Mouse (Mus musculus) gastrocnemius, postnatal 4 days (tissue): ENCODE data around the gene Epha1. TPM values are rescaled to one million over a fixed set of nuclear protein-coding genes. Genes with fewer than 3 reads are reported as not detected.

Source experiments
- DNase-seq, 2 experiments: peaks; one replicate each; pipeline ENCODE4 v3.0.0; 2021 to 2022; ENCODE audit warnings: low spot score in 2 of 2, mixed read lengths in 2 of 2
- total RNA-seq, 2 experiments: library from RNA; stranded (reverse); gene quantifications; 2 replicates each; pipeline ENCODE4 v1.2.3; 2021

The Epha1 gene
- total RNA-seq, 2 experiments from 2014 or later = 0.27 to 0.57 TPM

DNA sequence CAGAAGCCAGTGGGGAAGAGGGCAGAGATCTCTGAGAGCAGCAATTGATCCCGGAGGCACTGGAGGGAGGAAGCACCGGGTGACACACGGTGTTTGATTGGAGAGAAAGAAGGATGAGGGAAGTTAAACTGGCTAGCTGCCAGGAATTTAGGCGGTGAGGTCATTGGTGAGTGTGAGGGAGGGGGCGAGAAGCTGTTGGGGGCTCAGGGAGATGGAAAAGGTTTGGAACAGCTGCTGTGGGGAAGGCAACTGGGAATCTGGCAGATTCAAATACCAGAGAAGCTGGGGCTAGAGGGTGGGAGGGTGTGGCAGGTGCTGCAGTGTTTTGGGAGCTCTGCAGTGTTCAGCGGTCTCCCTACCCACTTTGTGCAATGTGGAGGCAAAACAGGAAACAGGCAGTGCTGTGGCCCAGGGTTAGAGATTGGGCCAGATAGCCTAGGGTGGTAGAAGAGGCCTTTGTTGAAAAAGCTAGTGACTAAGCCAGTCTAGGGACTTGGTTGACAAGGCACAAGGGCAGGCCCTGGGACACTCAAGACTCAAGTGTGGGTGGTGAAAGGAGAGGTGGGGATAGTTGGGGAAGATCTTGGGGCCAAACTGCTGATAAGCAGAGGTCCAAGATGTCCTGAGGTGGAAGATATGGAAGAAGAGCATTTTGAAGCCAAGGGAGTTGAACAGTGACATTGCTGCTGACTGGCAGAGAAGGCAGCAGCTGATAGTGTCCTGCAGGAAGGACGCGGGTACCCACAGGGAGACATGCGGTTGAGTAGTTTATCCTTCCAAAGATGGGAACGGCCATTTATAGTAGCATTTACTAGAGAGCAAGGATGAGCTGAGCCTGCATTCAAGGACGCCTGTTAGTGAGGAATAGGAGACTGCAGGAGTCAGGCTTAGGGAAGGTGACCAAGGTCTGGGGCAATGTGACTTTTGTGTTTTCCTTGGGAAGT, 18.7 kb downstream of the Epha1 start:
- DNase-seq = peak in 1 of 2 experiments; percentile 58

DNA sequence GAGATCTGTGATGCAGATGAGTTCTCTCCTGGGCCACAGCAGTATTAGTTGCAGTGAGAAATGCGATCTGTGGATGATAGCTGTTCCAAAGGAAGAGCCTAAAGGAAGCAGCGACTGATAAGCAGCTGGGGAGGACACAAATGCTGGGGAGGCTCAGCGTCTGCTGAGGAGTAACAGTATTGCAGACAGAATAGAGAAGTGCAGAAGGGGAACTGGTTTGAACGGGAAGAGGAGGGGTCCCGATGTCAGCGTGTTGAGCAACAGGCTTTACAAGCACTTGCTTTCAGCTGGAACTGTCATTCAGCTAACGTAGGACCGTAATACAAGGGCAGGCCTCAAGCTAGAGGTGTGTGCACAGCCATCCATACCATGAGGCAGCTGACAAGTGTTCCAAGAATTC, 19.9 kb downstream of the Epha1 start:
- DNase-seq = no peak

DNA sequence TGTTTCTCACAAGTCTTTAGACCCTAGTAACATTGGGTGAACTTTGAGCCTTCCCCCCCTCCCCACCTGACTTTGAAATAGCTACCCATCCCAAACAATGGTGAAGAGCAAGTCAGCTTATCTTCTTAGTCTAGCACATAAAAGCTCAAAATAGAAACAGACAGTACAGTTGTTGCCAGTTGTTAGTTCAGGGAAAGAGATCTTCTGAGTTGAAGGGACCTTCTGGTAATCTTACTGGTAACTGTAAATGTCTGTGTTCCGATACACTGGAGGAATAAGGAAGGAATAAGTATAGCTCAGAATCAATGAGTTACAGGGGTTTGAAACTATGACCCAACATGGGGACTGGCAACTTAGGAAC, 20.6 kb downstream of the Epha1 start:
- DNase-seq = no peak

- no peak for DNase-seq
Observed at GRCm38 (mm10) chr6:42351776-42352485, 21.1 kb downstream of the Epha1 start.

GRCm38 (mm10) chr6:42350968-42351775, 21.9 kb downstream of the Epha1 start:
- no peak for DNase-seq

GRCm38 (mm10) chr6:42350021-42350967, 22.8 kb downstream of the Epha1 start:
- peak; percentile 84 to 86 for DNase-seq

DNA sequence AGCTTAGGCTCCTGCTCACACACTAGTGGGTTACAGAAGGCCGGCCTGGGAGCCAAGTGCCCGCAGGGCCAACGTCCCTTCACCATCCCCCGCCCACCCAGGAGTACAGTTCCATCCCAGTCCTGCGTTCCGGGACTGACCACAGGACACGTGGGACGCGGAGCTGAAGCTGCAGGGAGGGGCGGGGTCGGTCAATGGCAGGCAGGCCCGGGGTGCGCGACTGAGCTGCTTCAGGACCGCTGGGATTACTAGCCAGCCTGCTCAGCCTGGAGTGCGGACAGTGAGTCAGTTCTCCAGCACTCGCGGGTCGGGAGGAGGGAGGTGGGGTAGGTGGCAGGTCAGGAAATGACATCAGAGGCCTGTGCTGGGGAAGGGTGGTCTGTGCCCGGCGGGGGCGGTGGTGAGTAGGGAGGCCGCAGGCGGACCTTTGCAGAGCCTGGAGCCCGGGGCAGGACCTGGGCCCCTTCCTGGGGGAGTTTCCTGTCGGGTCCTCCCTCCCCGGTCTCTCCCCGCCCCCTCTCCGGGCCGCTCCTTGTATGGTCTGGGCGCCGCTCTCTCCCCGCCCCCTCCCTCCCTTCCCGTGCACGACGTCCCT, 23.5 kb downstream of the Epha1 start, which contains the start of gene Zyx:
Zyx (plus strand) TSS at position 205 of the 595 bp plus-strand sequence.
- peak; percentile 90 to 94 for DNase-seq

DNA sequence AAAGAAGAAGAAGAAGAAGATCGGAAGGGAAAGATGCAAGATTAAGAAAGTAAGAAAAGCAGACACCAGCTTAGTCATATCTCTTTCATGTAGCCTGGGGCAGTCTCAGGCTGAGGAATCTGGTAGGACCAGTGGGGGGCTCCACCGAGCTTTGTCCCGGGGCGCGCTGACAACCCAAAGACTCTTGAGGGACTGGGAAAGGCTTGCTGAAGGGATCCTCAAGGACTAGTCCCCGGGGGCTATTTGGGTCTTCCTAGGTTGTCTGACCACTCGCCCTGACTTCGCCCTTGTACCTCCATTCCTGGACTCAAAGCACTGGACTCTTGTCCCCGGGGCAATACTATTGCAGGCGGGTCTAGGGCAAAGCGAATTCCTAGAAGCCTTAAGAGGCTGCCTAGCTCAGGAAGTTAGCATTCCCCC, 24.1 kb downstream of the Epha1 start:
- peak; percentile 59 to 71 for DNase-seq

DNA sequence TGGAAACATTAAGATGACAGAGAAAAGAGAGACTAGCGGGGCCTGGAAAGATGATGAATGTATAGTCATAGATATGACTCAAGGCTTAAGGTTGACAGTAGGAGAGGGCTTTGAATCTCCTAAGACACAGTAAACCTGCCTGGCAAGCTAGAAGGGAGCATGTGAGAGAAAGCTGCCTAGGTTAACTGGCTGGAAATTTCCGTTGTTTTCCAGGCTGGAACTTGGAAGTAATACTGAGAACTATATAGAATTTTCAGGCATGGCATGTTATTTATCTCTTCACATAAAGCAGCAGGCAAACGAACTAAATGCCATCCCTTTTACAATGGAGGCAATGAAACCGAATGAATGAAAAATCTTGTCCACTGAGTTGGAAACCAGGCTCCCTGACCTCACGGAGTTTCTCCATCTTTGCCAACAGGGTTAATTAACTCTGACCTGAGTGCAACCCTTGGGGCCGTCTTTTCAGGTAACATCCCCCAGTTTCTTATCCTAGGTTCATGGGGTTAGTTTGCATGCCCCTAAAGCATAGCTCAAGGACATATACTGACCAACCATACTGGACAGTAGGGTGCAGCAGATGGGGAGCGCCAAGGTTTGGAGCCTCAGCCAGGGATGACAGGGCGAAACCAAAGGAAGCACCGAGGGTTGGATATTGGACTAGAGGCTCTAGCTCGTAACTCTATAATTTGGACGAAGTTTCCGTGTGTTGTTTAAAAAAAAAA, 24.6 kb downstream of the Epha1 start:
- no peak for DNase-seq

DNA sequence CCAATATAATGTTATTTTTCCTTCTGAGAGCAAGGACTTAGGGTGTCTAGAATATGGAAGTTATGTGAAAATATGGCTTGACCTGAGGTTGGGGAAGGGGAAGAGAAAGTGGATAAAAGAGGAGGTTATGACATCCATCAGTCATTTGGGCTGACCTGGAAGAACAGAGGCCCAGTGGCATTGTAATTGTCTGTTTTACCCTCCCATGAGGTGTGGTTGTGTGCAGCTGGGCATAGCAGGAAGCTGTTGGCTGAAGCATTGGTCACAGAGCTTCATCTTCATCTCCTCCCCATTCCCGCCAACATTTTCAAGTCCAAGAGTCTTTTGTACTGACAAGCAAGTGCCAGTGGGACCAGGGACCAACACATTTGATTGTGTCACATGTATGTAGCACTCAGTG, 28.8 kb downstream of the Epha1 start:
- DNase-seq = no peak

DNA sequence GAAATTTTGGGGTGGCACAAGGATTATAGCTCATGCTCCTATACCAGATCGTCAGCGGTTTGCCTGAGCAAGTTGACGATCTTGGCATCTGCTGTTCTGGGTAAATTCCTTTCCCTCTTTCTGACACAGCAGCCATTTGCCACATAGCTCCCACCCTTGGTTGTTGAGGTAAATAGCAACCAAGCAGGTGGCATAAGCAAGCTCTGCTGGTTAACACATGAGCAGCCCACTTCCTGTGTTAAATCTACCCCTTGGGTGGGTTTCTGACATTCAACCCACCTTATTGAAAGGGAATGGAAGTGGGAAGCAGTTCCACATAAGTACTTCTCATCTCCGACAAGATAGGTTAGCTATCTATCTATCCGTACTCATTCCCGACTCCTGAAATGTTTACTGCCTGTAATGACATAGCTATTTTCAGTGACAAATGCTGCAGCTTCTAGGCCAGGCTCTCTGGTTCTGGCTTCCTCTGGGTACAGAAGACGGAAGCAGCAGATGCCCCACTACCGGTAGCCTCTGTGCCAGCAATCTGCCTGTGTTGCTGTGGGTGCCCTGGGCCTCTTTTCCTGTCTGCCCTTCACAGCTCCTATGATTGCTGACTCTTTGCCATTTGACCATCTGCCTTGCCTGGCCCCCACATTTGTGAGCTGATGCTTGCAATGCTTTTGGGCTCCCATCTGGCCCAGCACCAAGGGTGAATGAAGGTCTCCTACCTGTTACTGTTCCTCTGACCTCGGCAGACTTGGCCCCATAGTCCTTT, 29.5 kb downstream of the Epha1 start:
- no peak for DNase-seq

GRCm38 (mm10) chr6:42342171-42342570, 30.9 kb downstream of the Epha1 start:
- no peak for DNase-seq

DNA sequence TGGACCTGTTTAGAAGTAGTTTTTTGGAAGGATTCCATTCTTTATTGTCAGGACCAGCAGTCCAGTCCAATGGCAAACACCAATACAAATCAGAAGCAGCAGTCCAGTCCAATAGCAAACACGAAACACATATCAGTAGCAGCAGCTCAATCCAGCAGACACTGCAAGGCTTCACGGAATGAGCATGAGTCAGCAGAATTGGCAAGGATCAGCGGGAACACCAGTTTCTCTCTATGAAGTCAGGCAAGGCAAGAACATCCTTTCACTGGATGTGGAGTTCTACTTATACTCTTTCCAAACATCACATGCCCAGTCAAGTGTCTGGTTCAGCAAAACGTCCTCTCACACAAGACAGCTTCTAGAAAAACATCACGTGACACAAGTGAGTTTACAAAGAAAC, 33.1 kb downstream of the Epha1 start:
- no peak for DNase-seq

- no peak for DNase-seq
Observed at GRCm38 (mm10) chr6:42339189-42339588, 33.9 kb downstream of the Epha1 start.

GRCm38 (mm10) chr6:42330946-42331345, 42.1 kb downstream of the Epha1 start:
- no peak for DNase-seq

DNA sequence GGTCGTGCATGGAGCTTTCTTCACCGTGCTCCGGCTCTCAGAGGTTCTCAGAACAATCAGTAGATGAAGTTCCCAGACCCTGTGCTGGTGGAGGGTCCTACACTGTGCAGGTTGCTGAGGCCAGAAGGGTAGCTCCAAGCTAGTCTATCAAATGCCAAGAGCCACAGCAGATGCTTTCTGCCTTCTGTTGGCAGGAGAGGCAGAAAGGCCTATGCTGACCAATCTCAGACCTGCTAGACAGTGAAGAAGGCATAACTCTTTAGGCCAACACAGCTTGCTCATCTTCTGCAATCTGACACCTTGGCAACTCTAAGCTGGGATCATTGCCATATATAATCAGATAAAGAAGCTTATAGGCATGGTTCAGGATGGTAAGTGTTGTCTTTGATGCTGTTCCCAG, 42.9 kb downstream of the Epha1 start:
- no peak for DNase-seq

DNA sequence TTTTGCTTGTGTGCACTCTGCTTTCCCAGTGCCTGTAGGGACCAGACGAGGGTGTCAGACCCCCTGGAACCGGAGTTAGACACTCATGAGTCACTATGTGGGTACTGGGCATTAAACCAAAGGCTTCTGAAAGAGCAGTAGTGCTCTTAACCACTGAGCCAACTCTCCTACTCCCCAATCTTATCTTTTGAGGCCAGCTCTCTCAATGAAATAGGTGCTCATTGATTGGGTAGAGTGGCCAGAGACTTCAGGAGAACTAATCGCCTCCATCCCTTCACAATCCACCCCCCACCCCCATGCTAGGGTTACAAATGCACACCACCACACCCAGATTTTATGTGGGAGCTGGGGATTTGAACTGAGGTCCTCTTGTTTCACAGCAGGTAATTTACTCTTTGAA, 44.3 kb downstream of the Epha1 start:
- no peak for DNase-seq

DNA sequence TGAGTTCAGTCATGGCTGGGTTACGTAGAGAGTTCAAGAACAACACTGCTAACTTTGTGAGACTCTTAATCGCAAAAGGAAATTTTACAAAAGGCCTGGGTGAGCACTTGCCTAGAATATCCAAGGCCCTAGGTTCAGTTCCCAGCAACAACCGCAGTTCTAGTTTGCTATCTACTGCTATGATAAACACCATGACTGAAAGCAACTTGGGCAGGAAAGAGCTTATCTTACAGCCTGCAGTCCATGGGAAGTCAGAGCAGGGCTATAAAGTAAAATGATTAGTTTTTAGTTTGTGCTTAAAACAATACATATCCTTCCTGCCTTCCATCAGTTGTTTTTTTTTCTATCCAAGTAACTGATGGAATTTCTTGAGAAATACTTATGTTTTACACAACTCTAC, 46.6 kb downstream of the Epha1 start:
- DNase-seq = no peak

GRCm38 (mm10) chr6:42325268-42325609, 47.8 kb downstream of the Epha1 start:
- peak; percentile 51 to 70 for DNase-seq
